Mouse (Mus musculus): ENCODE measurements at regions not wholly inside any gene's neighbourhood (a gene's known extent, or its start where the extent isn't known, plus 50 kb on each side); places are given as distances from the start of the nearest gene placed in this dataset.
A peak's percentile ranks its signal among the peaks of the same experiment; 100 is the strongest.
"Not testable (repeated sequence)": the region's sequence is repeated elsewhere in the genome, so short reads cannot be mapped to it uniquely, and the experiment has no call there.

- Histone ChIP-seq H3K27me3 (replicated peaks; ENCODE audit: control insufficient read depth, insufficient read depth, low read length) (no peaks in the 10 kb centered on the region), H3K4me3 (ENCODE audit: insufficient read depth, low read depth, low read length) (no peak overlapping the region), H3K36me3 (ENCODE audit: control insufficient read depth, insufficient read depth, low read length) (no peaks in the 10 kb centered on the region), H3K4me1 (ENCODE audit: control insufficient read depth, insufficient read depth, low read length) (no peaks in the 10 kb centered on the region), H3K27ac (ENCODE audit: insufficient read depth, low read depth, low read length) (no peak overlapping the region)
- WGBS, result 48% methylated on average over 1 of the region's 1 CpGs
- DNase-seq, result no peak
- TF ChIP-seq POLR2A (IDR thresholded peaks at IDR 0.05; ENCODE audit: low read depth, low read length), result no peak
- no peak for TF ChIP-seq CTCF (conservative IDR thresholded peaks at IDR 0.05; ENCODE audit: insufficient read depth, insufficient read length, low read depth, low read length)
These were observed 124.1 kb upstream of the Gm5150 start for GRCm38 (mm10) chr3:16130385-16130784.

GRCm38 (mm10) chr3:16125346-16125915 is 119.2 kb upstream of the Gm5150 start:
- not testable (repeated sequence) for H3K27ac ChIP-seq (ENCODE audit: insufficient read depth, low read depth, low read length); H3K36me3 ChIP-seq (ENCODE audit: control insufficient read depth, insufficient read depth, low read length); H3K4me1 ChIP-seq (ENCODE audit: control insufficient read depth, insufficient read depth, low read length); H3K27me3 ChIP-seq (replicated peaks; ENCODE audit: control insufficient read depth, insufficient read depth, low read length); H3K4me3 ChIP-seq (ENCODE audit: insufficient read depth, low read depth, low read length)
- peak; percentile 50 for DNase-seq
- WGBS, result 62% methylated on average over 4 of the region's 4 CpGs

- H3K4me1 ChIP-seq (ENCODE audit: control insufficient read depth, insufficient read depth, low read length), result no peaks in the 10 kb centered on the region
- no peak for TF ChIP-seq POLR2A (IDR thresholded peaks at IDR 0.05; ENCODE audit: low read depth, low read length)
- TF ChIP-seq CTCF (conservative IDR thresholded peaks at IDR 0.05; ENCODE audit: insufficient read depth, insufficient read length, low read depth, low read length), result no peak
- no peaks in the 10 kb centered on the region for H3K27me3 ChIP-seq (replicated peaks; ENCODE audit: control insufficient read depth, insufficient read depth, low read length)
- no peak overlapping the region for H3K27ac ChIP-seq (ENCODE audit: insufficient read depth, low read depth, low read length)
- H3K4me3 ChIP-seq (ENCODE audit: insufficient read depth, low read depth, low read length), result no peak overlapping the region
- no peaks in the 10 kb centered on the region for H3K36me3 ChIP-seq (ENCODE audit: control insufficient read depth, insufficient read depth, low read length)
- 61% methylated on average over 2 of the region's 2 CpGs for WGBS
- DNase-seq, result peak; percentile 20
These were observed 109.7 kb upstream of the Gm5150 start for GRCm38 (mm10) chr3:16115944-16116343.

- Histone ChIP-seq H3K27me3 (replicated peaks; ENCODE audit: control insufficient read depth, insufficient read depth, low read length) (no peaks in the 10 kb centered on the region), H3K27ac (ENCODE audit: insufficient read depth, low read depth, low read length) (no peak overlapping the region), H3K4me3 (ENCODE audit: insufficient read depth, low read depth, low read length) (no peak overlapping the region), H3K4me1 (ENCODE audit: control insufficient read depth, insufficient read depth, low read length) (no peaks in the 10 kb centered on the region), H3K36me3 (ENCODE audit: control insufficient read depth, insufficient read depth, low read length) (no peaks in the 10 kb centered on the region)
- WGBS, result 65% methylated on average over 1 of the region's 1 CpGs
- no peak for DNase-seq
- no peak for TF ChIP-seq CTCF (conservative IDR thresholded peaks at IDR 0.05; ENCODE audit: insufficient read depth, insufficient read length, low read depth, low read length)
- TF ChIP-seq POLR2A (IDR thresholded peaks at IDR 0.05; ENCODE audit: low read depth, low read length), result no peak
These were observed 101.3 kb upstream of the Gm5150 start for GRCm38 (mm10) chr3:16107492-16107891.

GRCm38 (mm10) chr3:16105080-16105479 is 98.8 kb upstream of the Gm5150 start:
- H3K4me3 ChIP-seq (ENCODE audit: insufficient read depth, low read depth, low read length), result no peak overlapping the region
- DNase-seq, result no peak
- H3K4me1 ChIP-seq (ENCODE audit: control insufficient read depth, insufficient read depth, low read length), result no peaks in the 10 kb centered on the region
- no peak overlapping the region for H3K27ac ChIP-seq (ENCODE audit: insufficient read depth, low read depth, low read length)
- no peaks in the 10 kb centered on the region for H3K27me3 ChIP-seq (replicated peaks; ENCODE audit: control insufficient read depth, insufficient read depth, low read length)
- WGBS, result 76% methylated on average over 4 of the region's 4 CpGs
- TF ChIP-seq POLR2A (IDR thresholded peaks at IDR 0.05; ENCODE audit: low read depth, low read length), result no peak
- no peak for TF ChIP-seq CTCF (conservative IDR thresholded peaks at IDR 0.05; ENCODE audit: insufficient read depth, insufficient read length, low read depth, low read length)
- H3K36me3 ChIP-seq (ENCODE audit: control insufficient read depth, insufficient read depth, low read length), result no peaks in the 10 kb centered on the region

GRCm38 (mm10) chr3:16103180-16103579 is 96.9 kb upstream of the Gm5150 start:
- Histone ChIP-seq H3K4me1 (ENCODE audit: control insufficient read depth, insufficient read depth, low read length) (no peaks in the 10 kb centered on the region), H3K36me3 (ENCODE audit: control insufficient read depth, insufficient read depth, low read length) (no peaks in the 10 kb centered on the region), H3K27ac (ENCODE audit: insufficient read depth, low read depth, low read length) (no peak overlapping the region), H3K4me3 (ENCODE audit: insufficient read depth, low read depth, low read length) (no peak overlapping the region), H3K27me3 (replicated peaks; ENCODE audit: control insufficient read depth, insufficient read depth, low read length) (no peaks in the 10 kb centered on the region)
- 70% methylated on average over 1 of the region's 1 CpGs for WGBS
- no peak for TF ChIP-seq CTCF (conservative IDR thresholded peaks at IDR 0.05; ENCODE audit: insufficient read depth, insufficient read length, low read depth, low read length)
- no peak for TF ChIP-seq POLR2A (IDR thresholded peaks at IDR 0.05; ENCODE audit: low read depth, low read length)
- DNase-seq, result no peak

- DNase-seq, result peak; percentile 43
- Histone ChIP-seq H3K36me3 (ENCODE audit: control insufficient read depth, insufficient read depth, low read length) (no peaks in the 10 kb centered on the region), H3K27ac (ENCODE audit: insufficient read depth, low read depth, low read length) (no peak overlapping the region; the same call in 1 of the 2 replicates), H3K4me1 (ENCODE audit: control insufficient read depth, insufficient read depth, low read length) (peaks cover 4% of the 10 kb centered on the region; the same call in 1 of the 2 replicates), H3K27me3 (replicated peaks; ENCODE audit: control insufficient read depth, insufficient read depth, low read length) (no peaks in the 10 kb centered on the region), H3K4me3 (ENCODE audit: insufficient read depth, low read depth, low read length) (no peak overlapping the region)
- WGBS, result 9% methylated on average over 1 of the region's 1 CpGs
- TF ChIP-seq POLR2A (IDR thresholded peaks at IDR 0.05; ENCODE audit: low read depth, low read length) (no peak), CTCF (conservative IDR thresholded peaks at IDR 0.05; ENCODE audit: insufficient read depth, insufficient read length, low read depth, low read length) (0 out of 2 replicates have a peak, but pooled peaks have one; percentile 13)
These were observed 80.3 kb upstream of the Gm5150 start for GRCm38 (mm10) chr3:16086550-16086949.
